Mouse (Mus musculus) layer of hippocampus, adult 9-11 months (tissue): Measurements from ENCODE around the gene Gm20388.
A peak's percentile ranks its signal among the peaks of the same experiment; 100 is the strongest.

Experiments used
- DNase-seq: peaks from one replicate; pipeline ENCODE4 v3.0.0; 2022

Gene Gm20388

DNA sequence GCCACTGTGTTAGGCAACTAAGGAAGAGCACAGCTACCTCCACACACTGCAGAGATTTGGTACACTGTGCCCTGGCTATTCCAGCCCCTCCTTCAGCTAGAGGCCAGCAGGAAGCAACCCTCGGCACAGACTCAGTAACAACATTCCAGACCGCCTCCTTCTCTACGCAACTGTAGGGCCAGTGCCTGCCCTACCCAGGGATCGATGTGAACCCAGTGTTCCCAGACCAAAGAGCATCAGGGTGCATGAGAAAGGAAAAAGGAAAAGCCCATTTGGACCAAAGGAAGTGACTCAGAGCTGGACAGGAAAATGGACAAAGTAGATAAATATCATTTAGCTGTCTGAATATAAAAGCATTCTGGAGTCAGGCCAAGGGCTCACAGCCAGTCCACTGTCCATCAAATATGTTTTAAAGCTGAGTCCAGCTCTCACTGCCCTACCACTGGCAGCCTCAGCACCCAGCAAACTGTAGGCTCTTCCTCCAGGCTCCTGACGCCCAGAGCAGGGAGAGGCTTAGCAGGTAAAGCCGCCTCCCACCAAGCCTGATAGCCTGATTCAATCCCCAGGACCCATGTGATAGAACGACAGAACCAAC lies 1708.9 kb downstream of the Gm20388 start:
- DNase-seq = no peak

DNA sequence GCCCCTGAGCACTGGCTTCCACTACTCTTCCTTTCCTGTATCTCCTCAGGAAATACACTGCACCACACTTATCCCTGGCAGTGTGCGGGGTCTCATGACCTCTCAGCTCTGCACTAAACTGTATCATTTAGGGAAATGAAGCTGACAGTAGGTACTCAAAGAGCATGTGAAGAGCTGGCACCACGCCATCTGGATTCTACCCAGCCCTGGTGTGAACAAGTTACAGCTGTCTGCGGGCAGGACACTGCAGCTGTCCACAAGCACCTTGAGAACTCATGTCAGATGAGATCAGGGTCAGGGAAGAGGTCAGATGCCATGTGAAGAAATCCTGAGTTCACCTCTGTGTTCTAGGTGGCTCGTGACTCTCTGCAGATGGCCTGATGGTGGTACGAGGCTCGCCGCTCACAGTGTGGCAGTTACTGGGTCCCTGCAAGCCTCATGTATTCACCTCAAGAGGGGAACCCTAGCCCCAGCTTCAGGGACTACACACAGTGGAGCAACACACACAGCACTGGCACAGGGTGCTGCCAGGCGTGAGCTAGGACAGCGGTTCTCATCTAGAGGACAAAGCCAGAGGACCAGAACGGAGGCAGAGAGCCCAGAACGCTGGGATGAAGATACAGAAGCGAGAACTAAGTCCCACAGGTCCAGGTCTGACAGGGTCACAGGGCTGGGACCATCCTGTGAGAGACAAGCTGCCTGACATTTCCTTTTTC lies 1710.3 kb downstream of the Gm20388 start:
- no peak for DNase-seq

DNA sequence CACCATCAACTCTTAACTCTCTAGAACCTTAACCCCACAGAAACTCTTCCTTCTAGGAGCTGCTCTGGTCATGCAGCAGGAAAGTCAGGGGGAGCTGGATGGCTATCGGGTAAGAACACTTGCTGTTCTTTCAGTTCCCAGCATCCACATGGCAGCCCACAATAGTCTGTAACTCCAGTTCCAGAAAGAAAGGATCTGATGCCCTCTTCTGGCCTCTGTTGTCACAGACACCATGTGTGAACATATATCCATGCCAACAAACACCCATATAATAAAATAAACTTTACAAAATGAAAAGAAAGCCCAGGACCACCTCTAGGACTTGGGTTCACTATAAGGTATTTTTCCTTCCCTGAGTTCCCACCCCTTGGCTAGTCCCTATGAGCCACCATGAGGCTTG lies 1711.2 kb downstream of the Gm20388 start:
- no peak for DNase-seq

DNA sequence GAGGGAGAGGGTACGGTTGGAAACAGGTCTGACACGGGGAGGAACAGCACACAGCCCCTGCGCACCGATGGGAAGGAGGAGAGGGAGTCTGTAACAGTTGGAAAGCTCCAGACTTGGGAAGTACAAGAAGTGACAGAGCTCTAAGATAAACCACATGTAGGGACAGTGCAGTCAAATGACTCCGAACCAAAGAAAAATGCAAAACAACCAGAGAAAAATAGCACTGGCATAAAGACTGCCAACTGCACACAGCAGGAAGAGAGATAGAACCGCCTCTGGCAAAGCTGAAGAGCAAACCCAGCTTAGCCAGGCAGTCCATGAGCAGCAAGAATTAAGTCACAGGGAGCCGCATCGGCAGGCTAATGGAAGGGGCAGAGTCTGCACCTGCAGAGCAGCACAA lies 1712.4 kb downstream of the Gm20388 start:
- no peak for DNase-seq

DNA sequence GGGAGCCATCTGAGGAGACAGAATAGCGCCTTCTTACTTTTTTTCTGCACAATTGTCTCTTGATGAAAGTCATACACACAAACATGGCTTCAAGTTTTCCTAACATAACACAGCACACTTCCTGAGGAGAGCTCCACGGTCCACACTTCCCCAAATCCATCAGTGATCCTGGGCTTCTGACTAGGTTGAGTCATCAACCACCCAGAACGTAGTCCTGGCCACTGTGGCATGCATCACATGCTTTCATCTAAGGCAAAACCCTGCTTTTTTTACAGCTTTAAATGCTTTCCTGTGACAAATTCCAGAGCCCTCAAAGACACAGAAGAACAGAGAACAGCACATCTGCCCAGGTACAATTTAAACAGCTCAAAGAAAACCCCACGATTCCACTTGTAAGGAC lies 1718.0 kb downstream of the Gm20388 start:
- no peak for DNase-seq

DNA sequence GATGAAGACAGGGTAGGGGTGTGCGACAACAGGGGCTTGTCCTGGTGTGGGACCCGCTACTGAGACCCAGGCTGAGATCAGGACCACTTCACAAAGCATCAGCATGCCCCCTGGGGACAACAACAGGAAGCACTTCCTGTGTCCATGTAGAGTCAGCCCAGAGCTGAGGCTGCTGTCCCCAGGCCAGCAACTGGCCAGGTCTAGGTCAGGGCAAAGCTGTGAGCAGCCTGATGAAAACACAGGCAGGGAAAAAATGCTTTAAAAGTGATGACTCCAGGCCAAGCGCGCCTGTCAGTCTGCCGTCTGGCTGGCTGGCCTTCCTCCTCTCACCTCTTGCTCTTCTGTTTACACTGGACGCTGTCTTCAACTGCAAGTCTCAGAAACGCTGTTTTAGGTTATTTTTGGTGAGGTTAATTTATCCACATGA lies 1721.0 kb downstream of the Gm20388 start:
- no peak for DNase-seq

DNA sequence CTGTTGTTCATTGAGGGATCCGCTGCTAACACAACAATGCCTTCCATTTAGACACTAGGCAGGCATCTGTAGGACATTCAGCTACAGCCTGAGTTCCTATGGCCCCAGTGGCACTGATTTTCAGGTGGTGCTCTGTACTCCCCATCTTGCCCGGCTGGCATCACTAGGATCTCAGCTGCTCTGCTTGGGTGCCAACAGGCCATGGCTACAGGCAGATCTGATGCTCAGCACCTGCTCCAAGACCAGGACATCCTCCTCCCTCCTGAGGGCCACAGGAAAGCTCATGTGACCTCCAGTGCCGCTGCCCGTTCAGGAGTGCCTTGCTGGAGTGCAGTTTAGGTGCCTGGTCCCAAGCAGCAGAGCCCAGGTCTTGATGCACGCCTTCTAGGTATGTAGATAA lies 1721.8 kb downstream of the Gm20388 start:
- no peak for DNase-seq

DNA sequence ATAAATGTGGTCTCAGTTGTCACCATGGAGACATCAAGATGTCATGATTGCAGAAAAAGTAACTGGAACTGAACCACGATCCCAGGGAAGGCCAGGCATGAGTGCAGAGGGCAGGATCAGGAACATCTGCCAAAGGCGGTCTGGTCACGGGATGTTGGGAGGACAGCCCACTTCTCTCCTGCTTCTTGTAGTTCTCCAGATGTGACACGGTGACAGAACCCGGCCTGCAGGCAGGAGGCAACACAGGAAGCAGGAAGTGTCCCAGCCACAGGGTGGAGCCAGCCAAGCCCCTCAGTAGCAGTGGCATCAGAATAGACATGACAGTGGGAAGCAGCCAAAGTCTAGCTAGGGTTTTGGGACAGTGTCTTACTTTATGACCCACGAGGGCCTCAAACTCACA lies 1724.9 kb downstream of the Gm20388 start:
- no peak for DNase-seq

DNA sequence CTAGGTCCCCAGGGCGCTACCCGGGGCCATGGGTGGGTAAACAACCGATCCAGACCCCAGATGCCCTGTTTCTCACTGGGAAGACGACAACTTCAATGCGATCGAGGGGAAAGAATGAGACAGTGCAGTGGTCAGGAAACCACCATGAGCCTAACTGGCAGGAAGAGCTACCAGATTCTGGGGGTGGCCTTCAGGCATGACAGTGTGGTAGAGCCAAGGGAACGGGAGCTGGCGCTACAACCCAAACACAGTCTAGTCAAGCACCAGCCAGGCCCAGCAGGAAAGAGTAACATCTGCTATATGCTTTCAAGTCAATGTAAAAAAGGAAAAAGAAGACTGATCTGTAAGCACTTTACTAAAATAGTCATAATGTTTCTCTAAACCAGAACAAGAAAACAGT lies 1725.5 kb downstream of the Gm20388 start:
- DNase-seq = no peak

DNA sequence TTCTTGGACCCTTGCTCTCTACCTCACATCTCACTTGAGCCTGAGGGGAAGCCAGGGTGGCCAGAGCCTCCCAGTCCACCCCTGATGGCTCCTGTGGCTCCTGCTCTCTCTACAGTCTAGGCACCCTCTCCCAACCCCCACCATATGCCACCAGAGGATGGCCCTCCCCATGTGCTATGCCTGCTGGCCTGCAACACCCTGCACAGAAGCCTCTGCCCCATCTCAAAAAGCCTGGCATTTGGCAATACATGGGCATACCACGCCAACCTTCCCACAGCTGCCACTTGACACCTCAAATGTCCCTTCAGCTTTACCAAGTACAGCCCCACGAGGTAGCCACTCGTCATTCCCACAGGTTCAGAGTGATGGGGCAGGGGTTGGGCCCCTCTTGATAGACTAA lies 1732.2 kb downstream of the Gm20388 start:
- no peak for DNase-seq

DNA sequence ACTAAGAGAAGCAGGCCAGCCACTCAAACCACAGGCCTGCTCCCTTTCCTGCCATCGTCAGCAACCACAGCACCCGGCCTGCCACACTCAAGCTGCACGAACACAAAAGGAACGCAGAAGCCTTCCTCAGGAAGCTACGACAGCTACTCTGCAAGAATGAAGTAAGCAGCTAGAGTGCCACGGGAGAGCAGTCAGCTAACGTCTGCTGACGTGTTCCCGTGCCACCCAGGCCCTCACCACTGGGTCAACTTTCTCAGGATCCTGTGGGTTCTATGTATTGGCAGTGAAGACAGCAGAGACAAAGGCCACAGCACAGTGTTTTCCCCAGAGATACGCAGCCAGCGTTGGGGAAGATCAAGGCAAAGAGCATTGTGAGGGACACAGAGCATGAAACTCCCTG lies 1732.7 kb downstream of the Gm20388 start:
- peak; percentile 52 for DNase-seq

DNA sequence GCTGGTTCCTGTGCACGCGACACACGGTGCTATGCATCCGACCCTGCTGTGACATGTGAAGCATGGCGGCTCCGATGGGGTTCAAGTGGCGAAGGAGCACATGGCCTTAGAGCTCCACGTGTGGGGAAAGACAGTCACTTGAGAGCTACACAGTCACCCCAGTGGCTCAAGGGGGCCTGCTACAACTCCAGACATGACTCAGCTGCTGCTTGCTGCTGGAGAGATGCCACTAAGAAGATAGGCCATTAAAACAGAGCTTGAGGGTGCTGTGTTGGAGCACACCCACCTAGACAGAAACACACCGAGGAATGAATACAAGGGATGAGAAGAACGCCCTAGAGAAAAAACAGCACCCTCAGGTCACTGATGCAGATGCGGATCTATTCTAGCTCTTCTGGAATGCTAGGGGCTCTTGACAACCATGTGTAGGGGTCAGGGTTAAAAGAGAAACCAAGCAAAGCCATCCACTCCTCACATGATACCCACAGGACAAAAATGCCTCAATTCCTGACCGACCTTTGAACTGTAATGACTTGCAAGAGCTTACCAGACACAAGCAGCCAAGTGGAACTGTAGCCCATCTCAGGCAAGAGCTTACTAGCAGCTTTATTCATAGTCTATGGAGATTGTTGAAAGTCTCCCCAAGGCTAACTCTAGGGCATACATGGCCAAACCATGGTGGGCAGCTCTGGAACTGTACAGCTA lies 1737.0 kb downstream of the Gm20388 start:
- DNase-seq = no peak

DNA sequence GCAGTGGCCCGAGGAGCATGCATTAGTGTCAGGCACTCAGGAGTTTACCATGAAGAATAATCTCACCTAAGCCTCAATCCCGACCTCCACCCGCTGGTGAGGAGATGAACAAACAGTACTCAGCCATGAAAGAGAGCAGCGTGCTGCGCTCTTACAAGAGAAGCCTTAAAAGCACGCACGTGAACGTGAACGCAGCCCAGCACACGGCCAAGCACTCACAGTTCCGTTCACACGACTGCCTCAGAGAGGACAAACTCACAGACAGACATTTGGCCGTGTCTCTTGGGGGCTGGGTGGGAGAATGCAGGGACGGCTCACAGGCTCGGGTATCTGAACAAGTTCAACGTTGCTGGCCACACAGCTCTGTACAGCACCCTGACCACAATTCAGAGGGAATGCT lies 1737.8 kb downstream of the Gm20388 start:
- no peak for DNase-seq

DNA sequence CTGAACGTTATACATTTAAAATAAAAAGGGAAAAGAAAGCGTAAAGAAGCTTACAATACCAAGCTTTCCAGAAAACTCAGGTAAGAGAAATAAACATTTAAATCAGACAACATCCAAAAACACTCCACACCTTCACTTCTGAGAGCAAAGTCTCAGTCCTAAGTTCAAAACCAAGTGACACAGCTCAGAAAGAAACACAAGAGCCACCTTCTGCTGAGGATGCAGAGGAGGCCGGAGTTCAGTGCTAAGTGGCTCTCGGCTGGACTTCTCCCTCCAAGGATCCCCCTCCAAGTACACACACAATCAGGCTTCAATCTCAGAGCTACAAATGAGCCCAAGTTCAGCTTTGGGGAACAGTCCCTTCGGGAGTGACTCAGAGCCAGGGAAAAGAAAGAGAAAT lies 1738.8 kb downstream of the Gm20388 start:
- DNase-seq = no peak

DNA sequence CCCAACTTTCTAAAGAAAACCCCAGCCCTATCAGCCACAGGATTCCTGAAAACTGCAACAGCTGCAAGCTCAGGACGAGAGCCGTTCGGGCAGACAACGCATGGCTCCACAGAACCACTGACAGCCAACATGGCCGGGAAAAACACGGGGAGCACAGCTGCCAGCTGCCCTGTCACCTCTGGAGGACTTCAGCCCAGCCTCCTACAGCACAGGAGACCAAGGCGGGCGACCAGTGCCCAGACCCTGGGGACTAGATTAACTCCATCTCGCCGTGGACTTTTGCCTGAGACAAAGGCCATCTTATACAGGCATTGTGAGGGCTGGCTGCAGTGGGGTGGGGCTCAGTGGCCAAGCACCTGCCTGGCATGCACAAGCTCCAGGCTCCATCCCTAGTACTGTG lies 1739.3 kb downstream of the Gm20388 start:
- no peak for DNase-seq

DNA sequence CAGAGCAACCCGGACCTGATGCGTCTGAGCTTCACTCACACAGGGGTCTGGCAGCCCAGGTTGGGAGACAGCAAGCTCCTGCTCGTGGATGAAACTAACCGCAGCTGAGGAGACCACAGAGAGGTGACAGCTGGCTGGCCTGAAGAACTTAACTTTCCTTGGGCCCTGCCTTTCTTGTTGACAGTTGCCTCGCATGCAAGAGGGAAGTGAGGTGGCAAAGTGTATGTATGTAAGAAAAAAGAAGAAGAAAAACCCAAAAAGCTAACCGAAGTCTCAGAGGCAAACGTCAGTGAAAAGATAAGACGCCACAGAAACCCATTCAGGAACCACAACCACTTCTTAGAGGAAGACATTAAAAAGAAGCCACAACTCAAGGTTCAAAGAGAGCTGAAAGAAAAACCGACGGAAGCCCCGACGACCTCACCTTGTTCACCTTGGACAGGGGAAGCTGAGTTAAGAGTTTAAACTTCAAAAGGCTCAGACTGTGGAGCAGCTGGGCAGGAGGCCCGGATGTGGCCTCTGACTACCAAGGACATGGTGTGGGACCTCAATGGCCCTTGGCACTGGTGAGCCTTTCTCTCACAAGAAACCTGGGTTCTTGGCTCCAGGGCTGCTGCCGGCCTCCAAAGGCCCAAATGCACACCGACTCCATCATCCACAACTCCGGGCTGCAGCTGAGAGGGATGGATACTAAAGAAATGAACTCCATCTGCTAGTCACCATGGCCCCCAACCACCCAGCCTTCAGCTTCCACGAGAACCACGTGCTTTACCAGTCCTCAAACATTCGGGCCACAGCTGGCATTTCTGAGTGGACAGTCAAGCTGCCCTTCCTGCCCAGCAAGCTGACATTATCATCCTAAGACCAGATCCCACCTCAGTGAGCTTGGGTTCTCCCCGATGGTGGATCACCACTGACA lies 1740.0 kb downstream of the Gm20388 start:
- no peak for DNase-seq

DNA sequence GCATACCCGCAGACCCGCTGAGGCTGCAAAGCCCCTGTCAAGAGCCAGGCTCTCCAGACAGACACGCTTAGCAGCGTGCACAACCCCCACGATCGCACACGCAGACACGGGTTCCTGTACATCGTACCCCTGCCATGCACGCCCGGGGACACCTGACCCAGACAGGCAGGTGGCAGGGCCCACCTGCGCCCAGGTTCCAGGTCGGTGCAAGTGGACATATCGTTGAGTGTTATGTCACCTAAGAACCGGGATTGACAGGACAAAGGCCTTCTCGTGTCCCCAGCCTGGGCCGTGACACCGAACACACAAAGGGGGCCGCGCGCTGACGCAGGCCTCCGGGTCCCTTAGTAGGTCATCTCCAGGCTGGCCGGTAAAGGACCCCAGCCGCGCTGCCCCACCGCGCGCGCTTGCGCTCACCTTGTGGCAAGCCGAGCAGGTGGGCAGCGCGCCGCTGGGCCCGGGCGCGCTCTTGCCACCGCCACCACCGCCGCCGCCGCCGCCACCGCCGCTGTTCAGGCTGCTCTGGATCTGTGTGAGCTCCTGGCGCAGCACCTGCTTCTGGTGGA lies 1740.8 kb downstream of the Gm20388 start:
- no peak for DNase-seq

DNA sequence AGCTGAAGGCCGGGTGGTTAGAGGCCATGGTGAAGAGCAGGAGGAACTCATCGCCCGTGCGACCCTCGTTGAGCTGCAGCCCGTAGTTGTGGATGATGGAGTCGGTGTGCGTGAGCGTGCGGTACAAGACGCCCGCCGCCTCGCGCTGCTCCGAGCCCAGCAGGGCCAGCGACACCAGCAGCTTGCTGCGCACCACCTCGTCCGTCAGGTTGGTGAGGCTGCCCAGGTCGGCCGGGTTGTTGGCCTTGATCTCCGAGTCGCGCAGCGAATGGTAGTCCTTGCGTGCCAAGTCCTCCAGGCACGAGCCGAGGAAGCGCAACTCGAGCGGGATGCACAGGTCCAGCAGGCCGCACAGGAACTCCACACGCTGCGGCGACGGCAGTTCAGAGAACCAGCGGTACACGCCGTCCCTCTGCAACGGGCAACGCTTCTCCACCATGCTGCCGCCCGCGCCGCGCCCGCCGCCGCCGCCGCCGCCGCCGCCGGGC lies 1741.3 kb downstream of the Gm20388 start:
- DNase-seq = no peak

DNA sequence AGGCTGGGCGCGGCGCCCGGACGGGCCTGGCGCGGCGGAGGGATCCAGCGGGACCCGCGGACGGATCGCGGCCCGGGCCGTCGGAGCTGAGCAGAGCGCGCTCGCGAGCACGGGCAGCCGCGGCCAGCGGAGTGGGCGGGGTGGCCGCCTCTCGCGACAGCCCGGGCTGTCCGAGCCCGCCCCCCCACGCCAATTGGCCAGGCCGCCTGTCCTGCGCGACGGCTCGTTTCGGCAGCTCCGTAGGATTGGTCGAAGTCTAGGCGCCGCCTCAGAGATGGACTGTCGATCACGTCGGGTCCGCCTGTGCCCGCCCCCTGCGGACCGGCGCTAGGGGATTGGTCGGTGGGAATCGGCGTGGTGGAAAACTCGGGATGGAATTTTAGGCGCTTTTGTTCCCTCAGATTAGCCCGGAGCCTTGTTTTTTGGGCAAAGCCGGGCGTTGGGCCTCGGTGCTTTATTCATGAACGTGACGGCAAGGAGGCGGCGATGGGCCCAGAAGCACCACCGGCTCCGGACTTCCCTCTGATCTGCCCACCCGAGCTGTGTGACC lies 1742.2 kb downstream of the Gm20388 start, which contains the start of gene Zcchc14:
Gene Zcchc14 (minus strand): TSS at position 128 of the 550 bp plus-strand sequence.
- peak; percentile 99 for DNase-seq

DNA sequence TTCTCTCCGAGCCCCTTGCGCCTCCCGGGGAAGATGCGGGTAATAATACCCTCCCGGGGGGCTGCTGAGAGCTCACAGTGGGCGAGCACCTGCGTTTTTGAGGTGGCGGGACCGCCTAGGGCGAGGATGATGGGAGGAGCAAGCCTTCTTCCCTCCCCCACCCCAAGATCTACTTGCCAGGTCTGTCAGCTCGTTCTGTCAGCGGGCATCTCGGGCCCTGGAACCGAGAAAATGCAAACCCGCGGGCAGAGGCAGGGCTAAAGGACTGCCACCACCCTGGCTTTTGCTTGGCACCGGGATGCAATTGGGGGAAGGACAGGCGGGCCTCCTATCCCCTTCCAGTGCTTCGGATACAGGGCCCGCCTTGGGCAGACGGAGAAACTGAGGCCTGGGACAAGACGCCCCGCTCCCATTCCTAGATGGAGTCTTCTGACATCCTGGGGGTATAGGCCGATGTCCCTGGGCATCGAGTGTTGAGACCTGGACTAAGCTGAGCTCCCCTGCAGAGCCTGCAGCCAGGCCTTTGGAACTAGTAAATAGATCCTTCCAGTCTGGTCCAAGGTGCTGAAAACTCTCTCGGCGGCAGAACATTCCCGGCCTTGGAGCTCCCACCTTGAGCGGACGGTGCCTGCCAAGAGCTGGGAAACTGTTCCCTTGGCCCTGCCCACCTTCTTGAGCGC lies 1742.8 kb downstream of the Gm20388 start:
- DNase-seq = no peak

DNA sequence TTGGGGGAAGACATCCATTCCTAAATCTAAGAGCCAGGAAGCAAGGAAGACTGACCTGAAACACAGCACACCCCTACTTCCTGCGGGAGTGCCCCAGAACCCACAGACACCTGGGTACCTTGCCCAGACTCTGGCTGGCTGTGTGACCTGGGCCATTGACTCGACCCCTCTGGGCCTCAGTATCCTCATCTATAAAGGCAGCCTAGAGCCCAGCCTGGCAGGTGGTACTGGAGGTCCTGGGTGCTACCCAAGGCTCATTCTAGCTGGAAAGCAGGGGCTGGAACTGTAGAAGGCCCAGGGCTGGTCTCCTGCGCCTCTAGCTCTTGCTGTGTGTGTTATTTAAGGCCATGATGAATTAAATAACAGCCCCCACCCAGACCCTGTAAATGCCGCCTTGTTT lies 1743.5 kb downstream of the Gm20388 start:
- no peak for DNase-seq
